Mouse (Mus musculus) gastrocnemius, postnatal 4 days (tissue): ENCODE results near the gene AW011738. TPM values are rescaled to one million over a fixed set of nuclear protein-coding genes. Genes with fewer than 3 reads are reported as not detected.

ENCODE experiments used
- DNase-seq, 2 experiments: peaks; one replicate each; pipeline ENCODE4 v3.0.0; 2021 to 2022; ENCODE audit warnings: low spot score in 2 of 2, mixed read lengths in 2 of 2
- total RNA-seq, 2 experiments: library from RNA; stranded (reverse); gene quantifications; 2 replicates each; pipeline ENCODE4 v1.2.3; 2021

Gene AW011738
- total RNA-seq, 2 experiments from 2014 or later, result 3.6 to 4.1 TPM

DNA sequence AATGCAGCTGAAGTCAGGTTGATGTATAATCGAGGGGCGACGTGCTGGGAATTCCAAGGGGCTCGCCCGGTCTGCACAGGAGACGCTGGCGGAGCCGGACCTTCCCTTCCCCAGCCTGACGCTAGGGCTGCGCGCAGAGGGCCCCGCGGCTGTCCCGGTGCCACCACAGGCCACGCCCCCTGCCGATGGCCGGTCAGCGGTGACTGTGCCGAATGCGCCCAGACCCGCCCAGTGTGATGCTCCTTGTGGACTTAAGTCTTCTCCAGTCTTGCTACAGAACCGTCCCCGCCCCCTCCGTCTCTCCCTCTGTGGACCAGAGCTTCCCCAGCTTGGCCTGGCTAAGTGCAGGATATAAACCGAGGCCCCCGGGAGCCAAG lies 5.3 kb upstream of the AW011738 start:
- DNase-seq, result peak; percentile 83 to 91

DNA sequence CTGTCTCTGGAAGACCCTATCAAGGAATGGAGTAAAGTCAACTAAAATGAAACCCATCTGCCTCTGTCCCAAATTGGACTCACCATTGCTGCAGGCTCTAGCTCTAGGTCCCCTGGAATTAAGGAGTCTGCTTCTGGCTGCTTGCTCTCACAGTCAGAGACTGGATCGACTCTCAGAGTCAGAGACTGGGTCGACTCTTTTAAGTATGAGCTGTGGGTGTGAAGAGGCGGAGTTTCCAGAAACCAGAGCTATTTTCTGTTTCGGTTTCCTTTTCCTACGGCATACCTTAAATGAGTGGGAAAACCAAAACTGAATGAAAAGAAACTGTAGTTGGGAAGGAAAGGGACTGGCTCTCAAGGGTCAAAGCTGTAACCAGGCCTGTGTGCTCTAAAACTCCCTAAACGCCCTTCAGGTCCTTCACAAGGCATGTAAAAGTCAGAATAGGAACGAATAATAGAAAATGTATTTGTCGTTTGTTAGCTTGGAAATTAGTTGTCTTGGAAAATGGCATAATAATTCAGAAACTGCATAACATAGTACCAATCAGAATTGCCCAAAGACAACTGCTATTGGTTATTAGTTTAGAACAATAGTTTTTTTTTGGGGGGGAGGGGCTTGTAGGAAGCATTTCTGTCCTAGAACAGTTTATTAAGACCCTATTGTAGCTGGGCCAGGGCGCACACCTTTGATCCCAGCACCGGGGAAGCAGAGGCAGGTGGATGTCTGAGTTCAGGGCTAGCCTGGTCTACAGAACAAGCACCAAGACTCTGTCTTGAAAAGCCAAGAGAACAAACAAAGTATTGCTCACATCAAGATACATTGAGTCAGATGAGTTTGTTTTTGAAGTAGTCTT lies 2.3 kb upstream of the AW011738 start, which contains the start of gene Isg15:
Isg15 (minus strand) TSS at position 196 of the 853 bp plus-strand sequence.
- no peak for DNase-seq

DNA sequence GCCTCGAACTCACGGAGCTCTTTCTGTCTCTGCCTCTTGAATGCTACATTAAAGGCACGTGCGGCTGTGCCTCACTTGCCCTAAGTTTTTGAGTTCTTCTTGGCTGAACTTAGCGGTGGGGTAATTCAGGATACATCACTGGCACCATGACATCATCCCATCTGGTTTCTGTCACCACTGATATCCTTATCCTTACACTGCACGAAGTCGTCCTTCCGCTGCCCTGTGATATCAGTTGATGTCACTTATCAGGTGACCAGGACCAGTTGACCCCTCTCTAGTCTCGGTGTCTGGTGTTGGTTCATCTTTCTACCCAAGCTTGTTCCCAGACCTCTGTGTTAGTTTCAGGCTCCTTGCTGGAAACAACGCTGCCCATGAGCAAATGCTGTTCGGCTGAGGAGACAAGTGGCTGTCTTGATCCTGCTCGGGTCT lies 626 bp upstream of the AW011738 start:
- no peak for DNase-seq

DNA sequence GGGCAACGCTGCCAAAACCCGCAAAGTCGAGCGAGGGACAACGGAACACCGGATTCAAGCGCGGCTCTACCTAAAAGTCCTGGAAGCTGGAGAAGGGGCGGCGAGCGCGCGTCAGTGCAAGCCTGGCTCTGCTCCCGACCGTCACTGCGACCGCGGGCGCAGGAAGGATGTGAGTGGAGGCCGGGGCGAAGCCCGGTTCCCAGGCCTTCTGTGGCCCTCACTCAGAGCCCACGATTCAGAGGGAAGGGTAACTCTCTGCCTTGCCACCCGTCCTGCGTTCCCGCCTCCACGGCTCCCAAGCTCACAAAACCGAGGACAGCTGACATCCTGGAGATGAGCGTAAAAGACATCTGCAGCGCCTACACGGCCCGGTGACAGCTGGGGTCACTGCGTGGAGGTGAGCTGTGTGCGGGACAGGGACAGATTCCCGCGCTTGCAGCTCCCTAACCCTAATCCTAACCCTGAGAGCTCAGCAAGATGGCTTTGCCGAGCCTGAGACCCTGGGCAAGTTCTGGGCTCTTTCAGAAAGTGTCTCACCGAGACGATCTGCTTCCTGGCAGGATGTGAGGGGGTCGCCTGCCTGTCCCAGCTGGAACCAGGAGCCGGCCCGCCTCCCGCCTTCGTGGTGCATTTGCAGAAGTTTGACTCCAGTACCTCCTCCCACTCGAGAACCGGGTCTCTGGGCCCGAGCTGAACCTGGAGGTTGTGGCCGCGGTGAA lies 468 bp downstream of the AW011738 start:
- no peak for DNase-seq

DNA sequence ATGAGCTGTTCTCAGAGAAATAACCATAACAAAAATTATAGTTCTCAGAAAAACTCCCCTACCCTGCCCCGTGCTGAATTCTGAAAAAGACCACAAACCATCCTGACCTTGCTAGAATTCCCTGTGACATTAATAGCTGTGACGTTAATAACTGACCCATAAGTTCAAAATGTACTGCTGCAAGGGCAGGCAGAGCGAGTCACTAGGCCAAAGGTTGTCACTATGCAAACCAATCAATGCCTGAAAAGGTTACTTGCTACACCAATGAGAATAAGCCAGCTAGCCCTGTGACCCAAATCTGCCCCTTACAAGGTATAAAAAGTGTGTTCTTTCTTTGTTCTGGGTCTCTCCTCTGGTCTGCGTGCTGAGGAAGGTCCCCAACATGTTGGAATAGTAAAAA lies 5.8 kb downstream of the AW011738 start:
- DNase-seq, result no peak

DNA sequence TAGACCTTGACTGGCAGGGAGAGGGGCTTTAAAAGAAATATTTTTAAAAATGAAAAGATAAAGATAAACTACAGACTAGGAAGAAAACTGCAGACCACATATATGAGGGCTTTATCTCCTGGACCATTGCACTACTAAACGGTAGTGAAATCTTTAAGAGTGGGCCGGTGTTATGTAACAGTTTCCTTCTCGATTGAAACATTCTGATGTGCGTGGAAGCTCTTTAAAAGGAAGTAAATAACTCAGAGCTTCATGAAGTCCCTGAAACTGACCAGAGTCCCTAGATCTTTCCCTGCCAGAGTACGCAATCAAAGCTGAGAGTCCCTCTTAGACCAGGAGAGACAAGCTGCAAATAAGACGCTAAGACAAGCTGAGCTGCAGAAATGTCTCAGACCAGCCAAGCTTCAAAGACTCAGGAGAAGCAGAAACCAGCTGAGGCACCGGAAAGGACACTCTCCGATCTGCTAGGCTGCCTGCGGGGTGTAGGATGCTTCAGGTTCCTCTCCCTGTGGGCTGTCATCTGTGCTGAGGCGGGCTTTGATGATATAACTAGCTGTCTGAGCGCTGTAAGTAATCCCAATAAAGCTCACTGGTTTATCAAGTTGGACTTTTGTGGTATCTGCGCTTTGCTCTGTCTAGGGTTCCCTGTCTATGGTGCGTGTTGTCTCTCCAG lies 7.0 kb downstream of the AW011738 start:
- no peak for DNase-seq

DNA sequence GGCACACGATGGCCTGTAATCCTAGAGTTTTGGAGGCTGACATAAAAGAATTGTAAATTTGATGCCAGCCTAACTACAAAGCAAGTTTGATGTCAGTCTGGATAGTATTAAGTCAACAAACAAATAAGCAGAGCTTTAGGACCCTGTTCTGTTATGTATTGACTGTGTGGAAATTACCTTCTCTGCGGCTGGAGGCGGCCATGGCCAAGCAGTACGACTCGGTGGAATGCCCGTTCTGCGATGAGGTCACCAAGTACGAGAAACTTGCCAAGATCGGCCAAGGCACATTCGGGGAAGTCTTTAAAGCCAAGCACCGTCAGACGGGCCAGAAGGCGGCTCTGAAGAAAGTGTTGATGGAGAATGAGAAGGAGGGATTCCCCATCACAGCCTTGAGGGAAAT lies 10.0 kb downstream of the AW011738 start:
- no peak for DNase-seq

DNA sequence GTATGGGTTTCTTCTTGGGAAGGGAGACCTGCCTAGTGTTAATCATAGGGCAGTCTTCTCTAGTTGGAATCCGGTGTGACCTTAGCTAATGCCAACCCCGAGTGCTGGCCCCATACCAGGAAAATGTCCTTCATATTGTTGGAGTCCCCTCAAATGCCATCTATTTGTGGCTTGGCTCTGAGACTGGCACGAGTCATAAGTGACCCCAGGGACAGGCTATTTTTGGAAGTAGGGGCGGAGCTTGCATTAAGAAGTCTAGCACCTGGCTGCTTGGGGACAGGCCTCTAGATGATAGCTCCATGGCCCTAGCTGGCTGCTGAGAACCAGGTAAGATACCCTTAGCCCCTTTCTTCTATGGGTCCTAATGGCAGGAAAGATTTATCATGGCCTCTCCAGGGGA lies 12.5 kb downstream of the AW011738 start, which contains the start of gene Perm1:
Perm1 (plus strand) TSS at position 220 of the 400 bp plus-strand sequence.
- DNase-seq, result no peak

DNA sequence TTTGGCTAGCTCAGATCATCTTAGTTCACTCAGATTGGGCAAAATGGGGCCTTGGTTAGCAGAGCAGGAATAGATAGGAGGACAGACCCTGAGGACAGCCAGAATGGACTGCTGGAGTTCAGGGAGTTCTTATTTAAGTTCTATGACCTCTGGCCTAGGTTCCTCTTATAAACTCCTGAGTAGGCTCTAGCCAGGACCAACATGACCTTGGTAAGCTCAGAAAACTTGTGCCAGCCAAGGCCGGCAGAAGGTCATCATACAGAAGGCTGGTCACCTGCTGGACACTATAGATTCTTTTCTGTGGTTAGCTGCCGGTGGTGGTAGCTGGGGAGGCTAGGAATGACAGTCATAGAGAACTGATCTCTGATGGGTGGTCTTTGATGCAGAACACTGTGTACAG lies 13.1 kb downstream of the AW011738 start:
- DNase-seq, result no peak

DNA sequence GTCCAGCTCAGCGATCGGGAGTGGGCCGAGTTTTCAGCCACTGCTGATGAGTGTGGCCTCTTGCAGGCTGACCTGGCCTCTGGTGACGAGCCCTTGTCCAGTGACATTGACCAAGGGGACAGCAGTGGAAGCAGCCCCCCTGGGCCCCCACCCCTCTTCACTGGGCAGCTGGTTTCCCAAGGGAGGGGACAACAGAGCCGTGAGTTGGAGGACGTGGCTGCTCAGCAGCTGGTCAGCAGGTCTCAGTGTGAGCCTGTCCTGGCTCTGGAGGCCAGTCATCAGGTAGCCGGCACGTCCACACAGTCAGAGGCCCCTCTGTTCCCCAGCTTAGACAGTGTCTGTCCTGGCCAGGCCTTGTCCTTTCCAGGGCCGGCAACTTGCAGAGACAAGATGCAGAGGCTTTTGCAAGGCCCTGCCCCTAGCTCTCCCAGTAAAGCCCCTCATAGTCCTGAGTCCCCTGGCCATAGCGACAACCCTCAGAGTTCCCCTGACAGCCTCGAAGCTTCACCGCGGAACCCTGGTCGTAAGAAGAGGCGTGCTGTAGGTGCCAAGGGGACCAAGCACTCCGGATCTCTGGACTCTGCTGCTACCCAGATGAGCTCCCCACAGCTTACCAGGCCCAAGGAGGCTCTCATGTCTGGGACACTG lies 14.0 kb downstream of the AW011738 start:
- no peak for DNase-seq

DNA sequence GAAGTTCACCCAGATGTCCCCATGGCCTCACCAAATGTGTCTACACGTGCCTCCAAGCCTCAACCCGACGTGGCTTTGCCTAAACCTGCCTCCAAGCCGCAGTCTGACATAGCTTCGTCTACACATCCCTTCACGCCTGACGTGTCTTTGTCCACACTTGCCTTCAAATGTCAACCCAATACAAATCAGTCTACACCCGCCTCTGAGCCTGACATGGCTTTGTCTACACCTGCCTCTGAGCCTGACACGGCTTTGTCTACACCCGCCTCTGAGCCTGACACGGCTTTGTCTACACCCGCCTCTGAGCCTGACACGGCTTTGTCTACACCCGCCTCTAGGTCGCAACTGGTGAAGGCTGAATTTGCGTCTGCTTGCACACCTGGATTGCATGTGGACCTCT lies 14.7 kb downstream of the AW011738 start:
- DNase-seq, result no peak

DNA sequence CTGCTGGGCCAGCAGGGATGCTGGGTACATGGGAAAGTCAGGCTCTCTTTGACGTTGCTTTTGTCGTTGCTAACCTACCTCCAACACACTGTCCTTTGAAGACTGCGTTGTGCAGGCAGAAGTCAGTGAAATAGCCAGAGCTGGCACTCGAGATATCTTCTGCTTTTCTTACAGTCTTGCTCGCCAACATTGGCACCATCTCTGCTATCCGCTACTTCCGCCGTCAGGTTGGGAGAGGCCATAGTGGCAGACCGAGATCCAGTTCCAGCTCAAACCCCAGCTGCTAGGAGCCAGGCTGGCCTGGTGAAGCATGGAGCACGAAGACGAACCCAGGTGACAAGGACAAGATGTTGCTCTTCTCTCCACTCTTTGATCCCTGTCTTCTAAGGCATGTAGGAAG lies 16.8 kb downstream of the AW011738 start:
- DNase-seq, result no peak

DNA sequence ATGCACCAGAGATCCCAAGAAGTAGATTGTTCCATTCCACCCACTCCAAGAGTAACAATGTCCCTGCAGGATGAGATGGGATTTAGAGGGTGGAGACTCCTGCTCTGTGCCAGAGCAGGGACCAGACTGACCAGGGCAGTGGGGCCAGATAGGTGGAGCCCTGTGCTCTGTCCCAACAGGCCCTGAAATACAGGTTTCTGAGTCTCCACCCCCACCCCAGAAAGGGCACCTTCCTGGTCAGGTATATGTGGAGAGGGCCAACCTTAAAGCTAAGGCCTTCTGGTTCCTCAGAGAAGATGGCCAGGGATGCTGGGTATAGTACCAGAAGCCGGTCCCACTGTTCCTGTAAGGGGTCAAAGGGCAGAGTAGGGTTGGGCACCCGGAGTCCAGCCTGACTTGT lies 21.2 kb downstream of the AW011738 start:
- DNase-seq, result no peak

DNA sequence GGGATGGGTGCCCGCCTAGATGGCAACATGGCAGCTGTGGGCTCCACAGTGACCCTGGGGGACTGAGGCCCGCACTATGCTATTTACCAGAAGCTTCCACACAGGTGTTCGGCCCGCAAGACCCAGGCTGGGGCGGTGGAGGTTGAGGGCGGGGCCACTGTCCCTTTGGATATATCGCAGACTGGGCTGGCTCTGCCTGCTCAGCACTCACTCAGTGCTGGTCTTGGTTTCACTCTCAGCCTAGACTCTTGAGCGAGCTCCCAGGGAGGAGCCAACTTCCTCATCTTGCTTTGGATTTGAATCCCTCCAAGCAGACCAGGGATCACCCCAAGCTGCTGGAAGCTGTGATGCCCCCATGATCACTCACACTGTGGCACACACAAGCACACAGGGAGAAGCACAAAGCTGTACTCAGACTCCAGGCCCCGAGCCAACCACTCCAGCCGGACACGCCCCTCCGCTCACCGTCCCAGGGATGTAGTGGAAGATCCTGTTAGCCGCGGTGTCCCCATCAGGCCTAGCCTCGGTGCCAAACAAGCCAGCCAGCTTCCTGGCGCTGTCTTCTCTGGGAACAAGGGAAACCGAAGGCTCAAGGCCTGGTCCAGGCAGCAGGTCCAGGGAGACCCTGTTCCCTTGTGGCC lies 24.8 kb downstream of the AW011738 start:
- DNase-seq, result no peak

DNA sequence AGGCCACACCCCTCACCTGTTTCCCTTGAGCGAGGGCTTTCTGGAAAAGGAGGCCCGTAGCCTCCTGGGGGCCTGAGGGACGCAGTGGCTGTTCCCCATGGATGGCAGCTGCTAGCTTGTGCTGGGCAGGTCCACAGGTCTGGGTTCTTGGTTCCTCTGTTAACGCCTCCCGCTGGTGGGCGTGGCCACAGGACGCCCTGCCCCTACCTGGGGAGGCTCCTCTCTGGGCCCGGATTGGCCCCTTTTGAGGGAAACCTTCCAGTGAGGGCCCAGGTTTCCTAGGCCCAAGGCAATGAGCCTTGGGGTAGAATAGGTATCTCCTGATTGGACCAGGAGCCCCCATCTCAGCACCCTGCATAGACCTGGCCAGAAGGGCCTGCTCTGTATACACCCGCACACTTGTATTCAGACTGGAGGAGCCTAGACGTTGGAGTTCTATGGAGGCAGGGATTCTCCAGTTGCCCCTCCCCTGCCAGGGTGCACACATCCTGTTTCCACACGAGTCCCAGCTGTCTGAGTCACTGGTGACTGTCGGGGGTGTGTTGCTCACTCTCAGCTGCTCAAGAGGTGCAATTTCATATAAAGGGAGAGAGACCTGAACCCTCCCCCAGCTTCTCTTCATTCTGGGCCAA lies 25.4 kb downstream of the AW011738 start:
- no peak for DNase-seq

DNA sequence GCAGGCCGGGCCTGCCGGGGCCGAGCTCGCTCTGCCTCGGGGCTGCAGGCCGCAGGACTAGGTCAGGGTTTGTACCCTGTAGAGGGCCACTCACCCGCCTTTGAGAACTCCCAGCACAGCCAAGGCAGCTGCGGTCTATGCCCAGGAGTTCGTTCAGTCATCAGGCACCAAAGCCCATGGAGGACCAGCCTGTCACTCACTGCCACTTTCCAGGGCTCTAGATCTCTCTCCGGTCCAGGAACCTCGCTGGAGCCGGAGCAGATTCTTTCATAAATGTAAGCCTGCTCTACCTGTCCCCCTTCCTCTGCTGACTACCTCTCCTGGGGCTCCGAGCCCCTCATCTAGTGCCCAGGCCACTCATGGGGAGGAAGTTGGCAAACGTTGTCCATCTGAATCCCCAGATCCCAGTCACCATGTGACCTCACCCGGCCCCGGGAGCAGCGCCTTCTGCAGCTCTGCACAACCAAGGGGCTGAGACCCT lies 31.0 kb downstream of the AW011738 start:
- no peak for DNase-seq

DNA sequence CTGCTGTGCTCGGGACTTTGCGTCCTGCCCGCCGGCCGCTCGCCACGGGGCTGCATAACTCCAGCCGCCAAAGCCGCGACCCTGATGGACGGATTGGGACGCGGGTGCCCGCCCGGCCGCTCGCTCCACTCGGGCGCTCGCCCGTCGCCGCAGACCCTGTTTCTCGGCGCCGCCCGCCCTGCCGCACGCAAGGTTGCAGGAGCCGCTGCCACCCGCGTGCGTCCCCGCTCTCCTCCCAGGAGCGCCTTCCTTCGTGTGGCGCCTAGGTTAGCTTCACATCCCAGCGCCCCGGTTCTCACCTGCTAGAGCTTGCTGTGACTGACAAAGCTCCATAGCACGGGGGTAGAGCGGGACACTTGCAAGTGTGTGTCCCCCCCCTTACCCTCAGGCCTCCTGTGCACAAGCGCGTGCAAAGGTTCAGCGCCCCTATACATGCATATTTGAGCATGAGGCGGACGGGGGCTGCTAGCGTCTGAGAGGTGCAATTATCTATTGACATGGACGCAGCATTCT lies 31.7 kb downstream of the AW011738 start, which contains the start of gene Plekhn1:
Plekhn1 (minus strand) TSS at position 157 of the 513 bp plus-strand sequence.
- peak; percentile 65 to 80 for DNase-seq

DNA sequence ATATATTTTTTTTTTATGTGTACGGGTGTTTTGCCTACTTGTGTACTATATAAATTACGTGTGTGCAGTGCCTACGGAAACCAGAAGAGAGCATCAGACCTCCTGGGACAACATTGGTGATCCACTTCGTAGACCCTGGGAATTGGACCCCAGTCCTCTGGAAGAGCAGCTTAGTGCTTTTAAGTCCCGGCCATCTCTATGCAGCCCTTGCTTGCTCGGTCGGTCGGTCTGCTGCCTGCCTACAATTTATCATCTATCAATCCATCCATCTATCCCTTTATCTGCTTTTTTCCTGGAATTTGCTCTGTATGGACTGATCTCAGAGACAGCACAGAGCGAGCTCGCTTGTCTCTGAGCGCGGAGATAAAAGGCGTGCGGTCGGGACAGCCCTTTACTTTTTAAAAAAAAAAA lies 32.3 kb downstream of the AW011738 start:
- no peak for DNase-seq

DNA sequence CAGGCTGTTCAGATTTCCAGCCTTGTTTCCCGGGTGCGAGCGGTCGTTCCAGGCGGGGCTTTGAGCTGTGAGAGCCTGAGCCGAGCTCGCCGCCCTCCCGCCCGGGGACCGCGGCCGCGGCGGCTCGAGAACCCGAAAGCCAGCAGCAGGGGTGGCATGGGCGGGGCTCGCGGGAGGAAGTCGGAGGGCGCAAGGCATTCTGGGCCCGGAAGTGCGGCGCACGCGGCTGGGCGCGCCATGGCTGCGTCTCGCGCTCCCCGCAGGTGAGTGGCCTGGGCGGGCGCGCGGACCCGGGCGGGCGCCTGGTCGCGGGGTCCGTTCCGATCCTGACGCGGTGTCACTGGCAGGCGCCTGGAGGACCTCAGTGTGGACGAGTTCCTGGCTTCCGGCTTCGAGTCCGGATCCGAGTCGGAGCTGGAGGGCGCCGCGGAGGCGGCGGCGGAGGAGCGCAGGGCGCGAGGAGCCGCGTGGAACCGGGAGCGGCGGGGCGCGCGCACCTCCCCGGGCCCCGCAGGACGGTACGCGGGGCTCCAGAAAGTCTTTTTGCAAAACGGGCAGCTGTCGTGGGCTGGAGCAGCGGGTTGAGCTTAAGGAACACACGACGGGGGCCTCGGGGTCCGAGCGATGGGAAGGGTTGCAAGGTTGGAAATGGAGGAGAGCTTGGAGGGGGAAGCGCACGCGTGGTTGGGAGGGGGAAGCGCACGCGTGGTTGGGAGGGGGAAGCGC lies 32.9 kb downstream of the AW011738 start, which contains the start of gene Noc2l:
Noc2l (plus strand) TSS at position 203 of the 726 bp plus-strand sequence.
- DNase-seq, result peak; percentile 89 to 93
